Mouse (Mus musculus): ENCODE results near the gene Ica1.

DNA sequence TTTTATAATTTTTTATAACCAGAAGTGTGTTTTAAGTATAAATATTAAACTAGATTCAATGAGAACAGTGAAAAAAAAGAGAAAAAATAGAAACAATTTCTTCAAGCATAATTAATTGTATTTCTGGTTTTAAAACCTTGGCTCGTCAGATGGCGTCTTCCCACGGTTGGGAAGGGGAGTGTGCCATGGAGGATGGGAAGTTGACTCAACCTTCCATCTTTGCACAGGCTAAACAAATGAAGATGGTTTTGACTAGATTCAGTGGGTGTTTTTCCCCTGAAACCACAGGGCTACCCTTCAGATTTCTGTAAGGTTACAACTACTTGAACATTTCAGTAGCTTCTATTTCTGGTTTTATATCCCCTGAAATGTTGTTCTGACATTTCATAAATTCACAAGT lies 12.5 kb downstream of the Ica1 start:
- TF ChIP-seq POLR2A (IDR thresholded peaks at IDR 0.05; ENCODE audit: extremely low read depth, insufficient read depth, low read length): no peak
- TF ChIP-seq CTCF (IDR thresholded peaks at IDR 0.05; ENCODE audit: extremely low read depth, insufficient read depth, low read length): no peak
